Mouse (Mus musculus) heart, embryonic 11.5 days (tissue): ENCODE measurements around the gene Slc45a1. TPM values are rescaled to one million over a fixed set of nuclear protein-coding genes. Genes with fewer than 3 reads are reported as not detected.

ENCODE experiments used
- ATAC-seq: fragments of 200-750 bp; cut with Nextera tagmentation; replicated peaks from 2 replicates; pipeline ENCODE4 v1.8.0; 2017; ENCODE audit warnings: moderate library complexity; ENCODE audit not compliant: insufficient number of reproducible peaks, low FRiP score, low TSS enrichment
- H3K27ac ChIP-seq: fragments of 300-500 bp; sonication (generic); 2 replicates; pipeline ENCODE4 v1.5.1; 2014; ENCODE audit warnings: mild to moderate bottlenecking, low read depth, low read length
- H3K27me3 ChIP-seq: fragments of 300-500 bp; sonication (generic); 2 replicates; pipeline ENCODE4 v1.6.1; 2014; ENCODE audit warnings: mild to moderate bottlenecking, low read length, mixed read lengths; ENCODE audit not compliant: control insufficient read depth, insufficient read depth
- H3K36me3 ChIP-seq: fragments of 300-500 bp; sonication (generic); 2 replicates; pipeline ENCODE4 v1.6.1; 2014; ENCODE audit warnings: mild to moderate bottlenecking, low read length, moderate library complexity, mixed read lengths; ENCODE audit not compliant: control insufficient read depth, insufficient read depth
- H3K4me1 ChIP-seq: fragments of 300-500 bp; sonication (generic); 2 replicates; pipeline ENCODE4 v1.6.1; 2014; ENCODE audit warnings: low read length; ENCODE audit not compliant: control insufficient read depth, insufficient read depth
- H3K4me2 ChIP-seq: fragments of 300-500 bp; sonication (generic); 2 replicates; pipeline ENCODE4 v1.6.1; 2014; ENCODE audit warnings: mild to moderate bottlenecking, moderate library complexity
- H3K4me3 ChIP-seq: fragments of 300-500 bp; sonication (generic); 2 replicates; pipeline ENCODE4 v1.5.1; 2014; ENCODE audit warnings: low read depth, low read length
- H3K9ac ChIP-seq: fragments of 300-500 bp; sonication (generic); 2 replicates; pipeline ENCODE4 v1.6.1; 2014; ENCODE audit warnings: mild to moderate bottlenecking, low read depth, low read length, moderate library complexity
- H3K9me3 ChIP-seq: fragments of 300-500 bp; sonication (generic); replicated peaks from 2 replicates; pipeline ENCODE4 v1.6.1; 2016; ENCODE audit warnings: low read length; ENCODE audit not compliant: control insufficient read depth
- whole genome bisulfite sequencing: fragments of 180-500 bp; shearing (Covaris S2); extraction: QIAGEN DNeasy Blood & Tissue Kit; methylation state at CpG from one replicate; pipeline ENCODE4 v1.1.7; 2014; ENCODE audit not compliant: insufficient replicate concordance; 5-methylcytosine and 5-hydroxymethylcytosine counted together
- polyA plus RNA-seq: library from polyadenylated mRNA; unstranded; fragments of >200 nt; fragmentation: Nextera tagmentation; extraction: Ambion mirVana; gene quantifications from 2 replicates; pipeline ENCODE4 v1.2.1, GENCODE M21; 2014

Gene Slc45a1
- polyA plus RNA-seq, 1 experiment from 2014 or later: 0.04 TPM

GRCm38 (mm10) chr4:150595071-150595470 lies 56.9 kb downstream of the Slc45a1 start:
- H3K4me3 ChIP-seq: no peak overlapping the region
- no peak overlapping the region for H3K27ac ChIP-seq
- H3K36me3 ChIP-seq: no peaks in the 10 kb centered on the region; the same call in 1 of the 2 replicates
- H3K4me2 ChIP-seq: no peak overlapping the region
- H3K9ac ChIP-seq: no peak overlapping the region
- no peak for ATAC-seq
- H3K4me1 ChIP-seq: peaks cover 67% of the 10 kb centered on the region
- 61% methylated on average over 3 of the region's 3 CpGs for WGBS
- no peaks in the 10 kb centered on the region for H3K27me3 ChIP-seq
- no peaks in the 10 kb centered on the region for H3K9me3 ChIP-seq

- no peaks in the 10 kb centered on the region for H3K36me3 ChIP-seq
- no peaks in the 10 kb centered on the region for H3K27me3 ChIP-seq
- H3K27ac ChIP-seq: no peak overlapping the region
- no peak overlapping the region for H3K4me2 ChIP-seq
- H3K9me3 ChIP-seq: no peaks in the 10 kb centered on the region
- peaks cover 61% of the 10 kb centered on the region for H3K4me1 ChIP-seq
- H3K9ac ChIP-seq: no peak overlapping the region
- no peak overlapping the region for H3K4me3 ChIP-seq
- ATAC-seq: no peak
- 86% methylated on average over 4 of the region's 4 CpGs for WGBS
Measured at GRCm38 (mm10) chr4:150594298-150594829, 57.6 kb downstream of the Slc45a1 start.

GRCm38 (mm10) chr4:150593473-150594217 lies 58.3 kb downstream of the Slc45a1 start:
- Histone ChIP-seq H3K4me3 (no peak overlapping the region), H3K36me3 (no peaks in the 10 kb centered on the region), H3K27me3 (no peaks in the 10 kb centered on the region), H3K27ac (no peak overlapping the region), H3K9me3 (no peaks in the 10 kb centered on the region), H3K9ac (no peak overlapping the region), H3K4me2 (no peak overlapping the region), H3K4me1 (peaks cover 57% of the 10 kb centered on the region)
- ATAC-seq: no peak
- WGBS: 65% methylated on average over 4 of the region's 4 CpGs

- ATAC-seq: no peak; the same call in 1 of the 2 replicates
- H3K9me3 ChIP-seq: no peaks in the 10 kb centered on the region
- H3K27ac ChIP-seq: peak overlapping the region; percentile 35
- no peak overlapping the region for H3K4me2 ChIP-seq
- H3K4me1 ChIP-seq: peaks cover 52% of the 10 kb centered on the region
- WGBS: 39% methylated on average over 6 of the region's 6 CpGs
- no peaks in the 10 kb centered on the region for H3K36me3 ChIP-seq
- no peaks in the 10 kb centered on the region for H3K27me3 ChIP-seq
- no peak overlapping the region for H3K9ac ChIP-seq
- H3K4me3 ChIP-seq: no peak overlapping the region
Measured at GRCm38 (mm10) chr4:150592087-150592486, 59.9 kb downstream of the Slc45a1 start.

DNA sequence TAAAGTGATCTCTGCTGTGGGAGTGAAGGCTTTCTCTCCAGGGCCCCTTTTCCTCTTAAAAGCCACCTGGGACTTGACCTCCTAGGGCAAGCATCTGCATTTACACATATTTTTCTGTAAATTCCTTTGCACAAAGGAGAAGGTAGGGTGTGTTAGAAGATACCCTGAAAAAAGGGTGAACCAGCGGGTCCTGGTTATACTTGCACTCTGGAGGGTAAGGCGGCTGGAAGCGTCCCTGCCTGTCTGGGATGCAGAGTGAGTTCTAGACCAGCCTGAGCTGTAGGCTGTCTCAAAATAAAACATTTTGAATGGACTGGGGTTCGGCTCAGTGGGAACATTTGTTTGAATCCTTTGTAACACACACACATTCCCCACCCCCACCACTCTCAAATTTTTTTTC lies 60.4 kb downstream of the Slc45a1 start:
- Histone ChIP-seq H3K4me3 (no peak overlapping the region), H3K9me3 (no peaks in the 10 kb centered on the region), H3K36me3 (no peaks in the 10 kb centered on the region), H3K27ac (no peak overlapping the region), H3K9ac (no peak overlapping the region), H3K4me2 (no peak overlapping the region), H3K27me3 (no peaks in the 10 kb centered on the region), H3K4me1 (peaks cover 51% of the 10 kb centered on the region)
- no peak for ATAC-seq
- 67% methylated on average over 4 of the region's 4 CpGs for WGBS

- ATAC-seq: no peak
- no peak overlapping the region for H3K4me2 ChIP-seq
Measured at GRCm38 (mm10) chr4:150590621-150591282, 61.2 kb downstream of the Slc45a1 start.

GRCm38 (mm10) chr4:150588300-150588621 lies 63.7 kb downstream of the Slc45a1 start:
- no peak for ATAC-seq
- Histone ChIP-seq H3K9ac (no peak overlapping the region), H3K4me3 (no peak overlapping the region), H3K4me1 (peaks cover 57% of the 10 kb centered on the region), H3K27ac (no peak overlapping the region), H3K36me3 (no peaks in the 10 kb centered on the region), H3K4me2 (no peak overlapping the region), H3K27me3 (no peaks in the 10 kb centered on the region), H3K9me3 (no peaks in the 10 kb centered on the region)
- WGBS: 68% methylated on average over 2 of the region's 2 CpGs

More at GRCm38 (mm10) chr4:150590621-150591282, 61.2 kb downstream of the Slc45a1 start:
- 45% methylated on average over 3 of the region's 3 CpGs for WGBS
- no peaks in the 10 kb centered on the region for H3K27me3 ChIP-seq
- H3K36me3 ChIP-seq: no peaks in the 10 kb centered on the region
- peaks cover 45% of the 10 kb centered on the region for H3K4me1 ChIP-seq
- no peak overlapping the region for H3K4me3 ChIP-seq
- no peaks in the 10 kb centered on the region for H3K9me3 ChIP-seq
- H3K9ac ChIP-seq: no peak overlapping the region
- H3K27ac ChIP-seq: no peak overlapping the region

- Histone ChIP-seq H3K4me1 (peaks cover 61% of the 10 kb centered on the region), H3K27me3 (no peaks in the 10 kb centered on the region), H3K36me3 (no peaks in the 10 kb centered on the region), H3K9me3 (no peaks in the 10 kb centered on the region), H3K4me3 (no peak overlapping the region), H3K27ac (no peak overlapping the region), H3K4me2 (no peak overlapping the region), H3K9ac (no peak overlapping the region)
- no peak for ATAC-seq
- WGBS: 73% methylated on average over 8 of the region's 8 CpGs
Measured at GRCm38 (mm10) chr4:150587597-150588299, 64.2 kb downstream of the Slc45a1 start.
